ENCODE assay signal across 13 mouse cellular contexts in genomic region chr10:13151353-13151752, GRCm38 (mm10). TPM values are rescaled to one million over a fixed set of nuclear protein-coding genes. Genes with fewer than 3 reads are reported as not detected.
DNase-seq lines count a peak whose midpoint lies in the region; ATAC-seq and TF ChIP-seq lines count a peak whose summit lies in the region.
"Had no signal": no experiment of that assay in that cellular context is flagged by ENCODE, and none has a peak within 500 bp of the region (broad histone marks: within the 10 kb centered on the region; RNA-seq: fewer than 3 reads in every experiment).

No protein-coding gene starts in this region.

- H3K27ac ChIP-seq in forebrain, embryonic 10.5 days = peak overlapping the region; percentile 40; the same call in 1 of the 2 replicates
- H3K27ac ChIP-seq in forebrain, embryonic 12.5 days = no peak overlapping the region
- H3K27ac ChIP-seq in limb, embryonic 15.5 days = peak overlapping the region; percentile 30; the same call in 1 of the 2 replicates
- H3K27ac ChIP-seq in liver, postnatal 0 days (ENCODE audit: low read depth) = no peak overlapping the region
- H3K27ac ChIP-seq: macrophage had no signal

- peaks cover 18% of the 10 kb centered on the region for H3K4me1 ChIP-seq in forebrain, embryonic 10.5 days
- peaks cover 4% of the 10 kb centered on the region for H3K4me1 ChIP-seq in forebrain, embryonic 12.5 days
- H3K4me1 ChIP-seq in limb, embryonic 15.5 days = peaks cover 2% of the 10 kb centered on the region
- H3K4me1 ChIP-seq in liver, postnatal 0 days (ENCODE audit: insufficient read depth) = no peaks in the 10 kb centered on the region

- no peak overlapping the region for H3K9ac ChIP-seq in forebrain, embryonic 12.5 days
- H3K9ac ChIP-seq in limb, embryonic 15.5 days = no peak overlapping the region
- H3K9ac ChIP-seq in liver, postnatal 0 days (replicated peaks) = no peak overlapping the region

- no peak for ATAC-seq in forebrain, embryonic 12.5 days (ENCODE audit: low FRiP score)
- no peak for ATAC-seq in limb, embryonic 15.5 days (ENCODE audit: insufficient number of reproducible peaks, low FRiP score, low TSS enrichment, low read depth)
- no peak for ATAC-seq in granulocyte monocyte progenitor cell, adult 5-6 weeks (replicated peaks; ENCODE audit: poor library complexity, severe bottlenecking)
- no peak for ATAC-seq in liver, postnatal 0 days

- DNase-seq in forebrain, embryonic 10.5 days (ENCODE audit: extremely low spot score, low spot score) = peak; percentile 10
- peak; percentile 18 for DNase-seq in kidney, adult 9 months
- no peak for DNase-seq in kidney, adult 18-20 months
- DNase-seq in gastrocnemius, postnatal 14 days = peak; percentile 21
- no peak for DNase-seq in liver, postnatal 0 days
- DNase-seq: thymus, postnatal 14 days had no signal

- TF ChIP-seq CTCF in liver, postnatal 0 days (IDR thresholded peaks at IDR 0.05; ENCODE audit: low read depth) = no peak

- H3K4me3 ChIP-seq in forebrain, embryonic 10.5 days = no peak overlapping the region
- H3K4me3 ChIP-seq in forebrain, embryonic 12.5 days (replicated peaks) = no peak overlapping the region
- no peak overlapping the region for H3K4me3 ChIP-seq in limb, embryonic 15.5 days
- no peak overlapping the region for H3K4me3 ChIP-seq in liver, postnatal 0 days (ENCODE audit: low read depth, low read length)

- no peak overlapping the region for H3K4me2 ChIP-seq in forebrain, embryonic 12.5 days
- no peak overlapping the region for H3K4me2 ChIP-seq in limb, embryonic 15.5 days
- no peak overlapping the region for H3K4me2 ChIP-seq in liver, postnatal 0 days (ENCODE audit: low read depth, low read length)

- TF ChIP-seq EP300 in liver, postnatal 0 days (IDR thresholded peaks at IDR 0.05; ENCODE audit: low read depth) = no peak

- 87% methylated on average over 5 of the region's 5 CpGs for WGBS in forebrain, embryonic 10.5 days
- 78% methylated on average over 5 of the region's 5 CpGs for WGBS in forebrain, embryonic 12.5 days
- WGBS in limb, embryonic 15.5 days = 69% methylated on average over 5 of the region's 5 CpGs
- WGBS in liver, postnatal 0 days (ENCODE audit: insufficient replicate concordance) = 69% methylated on average over 5 of the region's 5 CpGs

- H3K36me3 ChIP-seq in forebrain, embryonic 10.5 days (replicated peaks) = no peaks in the 10 kb centered on the region
- H3K36me3 ChIP-seq in forebrain, embryonic 12.5 days (replicated peaks) = no peaks in the 10 kb centered on the region
- H3K36me3 ChIP-seq in limb, embryonic 15.5 days = no peaks in the 10 kb centered on the region
- no peaks in the 10 kb centered on the region for H3K36me3 ChIP-seq in liver, postnatal 0 days (replicated peaks; ENCODE audit: insufficient read depth, low read length)

- intact Hi-C loops in gastrocnemius, postnatal 14 days (cut with DNase I; ENCODE audit: low total_unique reads) = no loop called here

- H3K9me3 ChIP-seq in forebrain, embryonic 10.5 days = no peaks in the 10 kb centered on the region
- H3K9me3 ChIP-seq in forebrain, embryonic 12.5 days = no peaks in the 10 kb centered on the region
- H3K9me3 ChIP-seq in limb, embryonic 15.5 days = no peaks in the 10 kb centered on the region
- H3K9me3 ChIP-seq in liver, postnatal 0 days (ENCODE audit: low read length) = no peaks in the 10 kb centered on the region

- H3K27me3 ChIP-seq in forebrain, embryonic 10.5 days (ENCODE audit: poor library complexity, severe bottlenecking) = no peaks in the 10 kb centered on the region
- no peaks in the 10 kb centered on the region for H3K27me3 ChIP-seq in forebrain, embryonic 12.5 days
- H3K27me3 ChIP-seq in limb, embryonic 15.5 days = no peaks in the 10 kb centered on the region
- no peaks in the 10 kb centered on the region for H3K27me3 ChIP-seq in liver, postnatal 0 days (ENCODE audit: insufficient read depth, low read length)
- H3K27me3 ChIP-seq: CH12.LX had no signal

RNA-seq across cellular contexts. Expression of gene Zc2hc1b, which starts 26.5 kb away (rescaled TPM):
- polyA plus RNA-seq in forebrain, embryonic 10.5 days (2016; fragmentation: Nextera tagmentation; extraction: Ambion mirVana) = not detected in 2 replicates
- polyA plus RNA-seq in forebrain, embryonic 12.5 days (2016; fragmentation: Nextera tagmentation; extraction: Ambion mirVana) = not detected in 2 replicates
- not detected for total RNA-seq in gastrocnemius, postnatal 14 days (2021)
- polyA plus RNA-seq in limb, embryonic 15.5 days (2015; fragmentation: Nextera tagmentation; extraction: Ambion mirVana) = not detected in 2 replicates
- total RNA-seq in granulocyte monocyte progenitor cell, adult 5-6 weeks (2014; fragmentation: Nextera tagmentation) = not detected in 2 replicates
- total RNA-seq in granulocyte monocyte progenitor cell, adult 5-6 weeks (2017) = not detected in 2 replicates
- polyA plus RNA-seq in liver, postnatal 0 days (2015; fragmentation: Nextera tagmentation; extraction: Ambion mirVana) = not detected in 2 replicates
- total RNA-seq: CH12.LX; common myeloid progenitor, adult 5-6 weeks; gastrocnemius, postnatal 36 days had no signal
- polyA plus RNA-seq: macrophage had no signal

RNA-seq across cellular contexts. Expression of gene Ltv1, which starts 41.6 kb away (rescaled TPM):
- 75.5 and 82.0 TPM in 2 replicates for polyA plus RNA-seq in forebrain, embryonic 10.5 days (2016; fragmentation: Nextera tagmentation; extraction: Ambion mirVana)
- polyA plus RNA-seq in forebrain, embryonic 12.5 days (2016; fragmentation: Nextera tagmentation; extraction: Ambion mirVana) = 59.7 and 60.6 TPM in 2 replicates
- total RNA-seq in gastrocnemius, postnatal 14 days (2021) = 10 to 100 TPM; 20.1 to 24.8 TPM
- polyA plus RNA-seq in limb, embryonic 15.5 days (2015; fragmentation: Nextera tagmentation; extraction: Ambion mirVana) = 70.1 and 74.3 TPM in 2 replicates
- total RNA-seq in granulocyte monocyte progenitor cell, adult 5-6 weeks (2014; fragmentation: Nextera tagmentation) = 43.3 and 45.3 TPM in 2 replicates
- 67.9 and 72.2 TPM in 2 replicates for total RNA-seq in granulocyte monocyte progenitor cell, adult 5-6 weeks (2017)
- 22.9 and 23.6 TPM in 2 replicates for polyA plus RNA-seq in liver, postnatal 0 days (2015; fragmentation: Nextera tagmentation; extraction: Ambion mirVana)

Comparison
In these comparisons a context has a peak if more than half of its experiments do, and no peak if none do; other contexts are left out.
1. DNase-seq: peak in forebrain, embryonic 10.5 days (single experiment), kidney, adult 9 months (single experiment) and gastrocnemius, postnatal 14 days (single experiment); none in kidney, adult 18-20 months (single experiment) and liver, postnatal 0 days (single experiment).
2. H3K27ac ChIP-seq: peak in forebrain, embryonic 10.5 days (single experiment) and limb, embryonic 15.5 days (single experiment); none in forebrain, embryonic 12.5 days (single experiment) and liver, postnatal 0 days (single experiment).